Mouse (Mus musculus): ENCODE data around the gene Tent4b.

- TF ChIP-seq GATA1 (IDR thresholded peaks at IDR 0.05; ENCODE audit: low read length) (no peak), TAL1 (IDR thresholded peaks at IDR 0.05; ENCODE audit: low read length) (no peak)
Observed at GRCm38 (mm10) chr8:88269107-88269875, 70.3 kb downstream of the Tent4b start.

Measured in erythroblast, embryonic 14.5 days (primary cell).